Mouse (Mus musculus) gastrocnemius, postnatal 25 days (tissue): Measurements from ENCODE around the gene Nog. TPM values are rescaled to one million over a fixed set of nuclear protein-coding genes. Genes with fewer than 3 reads are reported as not detected.

ENCODE experiments used
- DNase-seq: peaks from one replicate; pipeline ENCODE4 v3.0.0; 2022
- total RNA-seq, 2 experiments: library from RNA; stranded (reverse); gene quantifications; 1 replicate in 1 of 2; 2 replicates in 1 of 2; pipeline ENCODE4 v1.2.3; 2021

Nog gene
- total RNA-seq, 2 experiments from 2014 or later = 1.6 TPM

- no peak for DNase-seq
Measured at GRCm38 (mm10) chr11:89267520-89267919, 34.6 kb downstream of the Nog start.

DNA sequence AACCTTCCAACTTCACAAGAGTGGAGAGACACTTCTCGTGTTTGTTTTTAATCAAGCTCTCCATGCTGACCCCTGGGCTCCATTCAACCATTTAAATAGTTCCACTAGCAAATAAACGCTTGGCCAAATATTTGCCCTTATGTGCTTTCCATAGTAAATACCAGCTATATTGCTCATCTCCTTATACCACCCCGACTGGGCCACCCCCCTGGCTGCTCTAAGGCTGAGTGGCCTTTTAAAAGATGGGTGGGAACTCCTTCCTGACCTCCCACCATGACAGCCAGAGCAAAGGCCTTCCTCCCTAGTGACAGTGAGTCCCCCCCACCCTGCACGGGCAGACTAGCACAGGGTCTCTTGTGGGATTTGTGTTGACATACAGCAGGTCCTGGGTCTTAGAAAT is 37.1 kb downstream of the Nog start:
- DNase-seq = no peak

- DNase-seq = no peak
Measured at GRCm38 (mm10) chr11:89259338-89259915, 42.7 kb downstream of the Nog start.

- no peak for DNase-seq
Measured at GRCm38 (mm10) chr11:89257893-89258292, 44.2 kb downstream of the Nog start.

- no peak for DNase-seq
Measured at GRCm38 (mm10) chr11:89253973-89254372, 48.2 kb downstream of the Nog start.

Other genes starting within 250 kb of the Nog start
- 1 to 10 TPM; 2.5 to 2.7 TPM for gene Dgke, start 235.5 kb downstream of the Nog start, total RNA-seq
- not detected for gene Gm525, start 228.5 kb downstream of the Nog start, total RNA-seq